Mouse (Mus musculus) heart, embryonic 12.5 days (tissue): ENCODE results near the gene Vtcn1. TPM values are rescaled to one million over a fixed set of nuclear protein-coding genes. Genes with fewer than 3 reads are reported as not detected.

Source experiments
- polyA plus RNA-seq: library from polyadenylated mRNA; unstranded; fragments of >200 nt; fragmentation: Nextera tagmentation; extraction: Ambion mirVana; gene quantifications from 2 replicates; pipeline ENCODE4 v1.2.1, GENCODE M21; 2016

The Vtcn1 gene
- polyA plus RNA-seq, 1 experiment from 2014 or later: 0.17 TPM

Other genes starting within 250 kb of the Vtcn1 start
- 83.5 and 91.1 TPM in 2 replicates for gene Man1a2, start 140.0 kb upstream of the Vtcn1 start, polyA plus RNA-seq
- gene Trim45, start 96.7 kb downstream of the Vtcn1 start, polyA plus RNA-seq: 4.7 and 4.9 TPM in 2 replicates
- 15.2 and 15.7 TPM in 2 replicates for gene Ttf2, start 144.2 kb downstream of the Vtcn1 start, polyA plus RNA-seq
- 0.27 and 0.46 TPM in 2 replicates for gene Cd101, start 204.1 kb downstream of the Vtcn1 start, polyA plus RNA-seq